Mouse (Mus musculus) olfactory bulb, adult 2 months (tissue): Measurements from ENCODE around the gene Flt1.

ENCODE experiments used
- CTCF ChIP-seq: fragments of 200-500 bp; IDR thresholded peaks from 2 replicates; pipeline ENCODE4 v1.5.1; 2012; ENCODE audit warnings: low read depth, mild to moderate bottlenecking, low read length, moderate library complexity; ENCODE audit not compliant: insufficient read depth
- POLR2A ChIP-seq: fragments of 200-500 bp; IDR thresholded peaks from 2 replicates; pipeline ENCODE4 v1.6.1; 2012; ENCODE audit warnings: mild to moderate bottlenecking, low read depth, low read length, moderate library complexity; ENCODE audit not compliant: insufficient read depth

- TF ChIP-seq CTCF: no peak
- no peak for TF ChIP-seq POLR2A
Observed at GRCm38 (mm10) chr5:147532031-147532430, 193.8 kb downstream of the Flt1 start.
